Mouse (Mus musculus): ENCODE results near the gene Prcp.

The Prcp gene

GRCm38 (mm10) chr7:92874116-92874675 is at the start of gene Prcp, which contains the start of gene Ddias:
Gene Prcp (plus strand): TSS chr7:92874470.
Gene Ddias (minus strand): TSS chr7:92874247.
- peak; percentile 28 for DNase-seq (ENCODE audit: extremely low read depth, low read depth, low spot score)

- DNase-seq (ENCODE audit: extremely low read depth, low read depth, low spot score) = no peak
These were observed 48.0 kb upstream of the Prcp start for GRCm38 (mm10) chr7:92826248-92826647.

- DNase-seq (ENCODE audit: extremely low read depth, low read depth, low spot score) = no peak
These were observed 46.3 kb upstream of the Prcp start for GRCm38 (mm10) chr7:92827981-92828380.

- DNase-seq (ENCODE audit: extremely low read depth, low read depth, low spot score) = no peak
These were observed 41.9 kb upstream of the Prcp start for GRCm38 (mm10) chr7:92832395-92832794.

DNA sequence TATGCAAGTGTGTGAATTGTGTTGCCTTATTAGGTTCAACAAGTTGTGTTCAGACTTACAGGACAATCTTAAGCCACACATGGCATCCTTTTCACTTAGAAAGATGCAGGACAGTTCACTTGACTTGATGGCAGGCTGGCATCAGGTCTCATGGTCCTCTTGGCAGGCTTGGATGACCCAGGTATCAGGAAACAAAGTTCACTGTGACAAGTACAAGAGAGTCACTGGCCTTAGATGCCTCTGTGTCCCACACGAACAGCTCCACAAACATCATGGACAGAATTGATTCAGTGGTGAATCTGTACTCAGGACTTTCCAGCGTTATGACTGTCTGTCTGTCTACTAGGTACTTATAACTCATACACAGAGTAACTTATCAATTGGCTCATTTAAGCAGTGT is 39.9 kb upstream of the Prcp start:
- DNase-seq (ENCODE audit: extremely low read depth, low read depth, low spot score) = no peak

DNA sequence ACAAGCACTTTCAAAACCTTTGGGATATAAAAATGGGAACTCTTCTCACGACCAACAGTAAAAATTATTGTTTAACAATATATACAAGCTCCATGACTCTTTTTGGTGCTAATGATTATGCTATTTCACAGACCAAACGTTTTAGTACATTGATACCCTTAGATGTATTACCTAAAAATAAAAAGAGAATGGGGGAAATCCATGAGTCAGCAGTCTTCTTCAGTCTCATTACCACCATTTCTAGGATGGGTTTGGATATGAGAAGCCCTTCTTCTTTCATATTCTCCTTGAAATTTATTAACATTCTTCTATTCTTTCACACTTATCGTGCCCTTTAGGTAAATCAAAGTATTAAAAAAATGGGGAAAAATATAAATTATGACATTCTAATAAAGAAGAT is 37.8 kb upstream of the Prcp start:
- no peak for DNase-seq (ENCODE audit: extremely low read depth, low read depth, low spot score)

GRCm38 (mm10) chr7:92837226-92837625 is 37.0 kb upstream of the Prcp start:
- peak; percentile 21 for DNase-seq (ENCODE audit: extremely low read depth, low read depth, low spot score)

DNA sequence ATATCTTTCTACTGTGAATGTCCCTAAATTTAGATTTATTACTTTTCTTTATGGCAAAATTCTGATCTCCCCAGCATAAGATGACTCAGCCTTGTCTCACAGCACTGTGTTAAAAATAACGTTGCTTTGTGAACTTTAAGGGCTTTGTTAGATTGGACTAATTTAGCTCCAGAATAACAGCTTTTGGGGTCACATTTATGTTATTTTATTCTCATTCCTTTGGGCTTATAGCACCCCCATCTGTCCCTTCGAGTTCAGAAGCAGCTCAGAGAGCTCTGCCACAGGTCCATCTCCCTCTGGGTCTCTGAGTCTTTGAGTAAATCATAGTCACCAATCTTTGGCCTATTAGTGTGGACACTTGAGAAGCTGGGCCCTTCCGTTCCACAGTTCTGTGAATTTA is 36.4 kb upstream of the Prcp start:
- no peak for DNase-seq (ENCODE audit: extremely low read depth, low read depth, low spot score)

DNA sequence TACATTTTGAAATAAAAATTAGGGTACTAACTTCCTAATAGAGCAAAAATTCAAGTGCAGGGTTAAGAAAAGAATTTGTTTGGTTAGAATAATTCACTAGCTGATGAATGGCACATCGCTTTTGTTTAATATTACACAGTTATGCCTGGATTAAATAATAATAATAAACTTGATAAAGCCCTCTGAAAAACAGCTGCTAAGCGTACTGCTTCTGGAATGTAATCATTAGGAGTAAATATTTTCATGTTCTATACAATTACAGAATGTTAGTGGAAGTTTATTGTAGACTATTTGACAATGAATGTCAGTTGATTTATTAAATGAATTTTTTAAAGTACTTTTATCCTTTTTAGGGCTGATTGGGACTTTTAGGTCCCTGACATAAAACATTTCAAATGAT is 32.0 kb upstream of the Prcp start:
- DNase-seq (ENCODE audit: extremely low read depth, low read depth, low spot score) = no peak

- peak; percentile 19 for DNase-seq (ENCODE audit: extremely low read depth, low read depth, low spot score)
These were observed 26.0 kb upstream of the Prcp start for GRCm38 (mm10) chr7:92848246-92848645.

DNA sequence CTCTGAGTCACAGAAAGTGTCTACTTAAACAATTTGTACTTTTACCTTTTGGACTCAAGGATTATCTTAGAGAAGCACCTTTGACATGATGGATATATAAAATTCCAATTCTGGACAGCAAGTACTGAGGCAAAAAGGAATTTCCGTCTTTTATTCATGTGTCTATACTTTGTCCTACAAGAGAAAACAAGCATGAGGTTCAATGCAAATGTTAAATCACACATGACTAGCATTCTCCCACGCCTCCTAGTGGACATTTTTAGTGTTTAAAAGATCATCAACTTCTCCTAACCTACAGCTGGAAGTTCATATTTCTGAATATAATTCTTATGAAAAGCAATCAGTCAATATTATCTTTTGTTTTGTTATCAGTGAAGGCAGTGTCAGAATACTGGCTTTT is 7.7 kb upstream of the Prcp start:
- DNase-seq (ENCODE audit: extremely low read depth, low read depth, low spot score) = no peak

DNA sequence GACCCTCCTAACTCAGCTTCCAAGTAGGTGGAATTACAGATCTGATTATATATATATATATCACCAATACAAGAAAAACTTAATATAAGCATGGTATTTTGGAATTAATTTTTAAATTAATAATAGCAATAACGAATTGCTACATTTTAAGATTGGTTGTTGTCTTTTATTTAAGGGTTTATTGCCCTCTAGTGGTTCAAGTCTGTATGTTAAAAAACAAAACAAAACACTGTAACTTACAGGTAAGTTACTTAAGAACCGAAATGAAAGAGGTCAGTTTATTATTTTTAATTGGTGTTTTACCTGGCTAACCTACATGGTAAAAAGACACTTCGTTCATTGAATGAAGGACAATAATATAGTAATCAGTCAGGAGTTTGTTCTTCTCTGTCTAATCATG is 4.1 kb upstream of the Prcp start:
- DNase-seq (ENCODE audit: extremely low read depth, low read depth, low spot score) = no peak

DNA sequence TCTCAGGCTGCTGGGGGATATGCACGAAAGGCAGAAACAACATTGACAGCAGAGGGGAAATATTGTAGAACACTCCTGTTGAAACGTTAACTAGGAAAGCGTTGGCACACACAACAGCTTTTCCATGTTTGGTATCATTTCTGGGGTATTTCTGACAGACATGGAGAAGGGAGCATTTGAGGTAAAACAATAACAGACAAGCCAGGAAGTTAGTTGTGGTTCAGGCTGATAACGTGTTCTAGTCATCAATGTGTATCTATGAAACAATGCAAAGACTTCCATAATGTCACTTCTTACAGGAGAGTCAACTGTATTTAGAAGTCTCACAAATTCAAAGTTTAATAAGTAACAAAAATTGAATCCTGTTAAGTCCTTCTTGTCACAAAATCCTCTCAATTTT is 2.7 kb upstream of the Prcp start:
- no peak for DNase-seq (ENCODE audit: extremely low read depth, low read depth, low spot score)

- peak; percentile 19 for DNase-seq (ENCODE audit: extremely low read depth, low read depth, low spot score)
These were observed 615 bp downstream of the Prcp start for GRCm38 (mm10) chr7:92874761-92875408.

DNA sequence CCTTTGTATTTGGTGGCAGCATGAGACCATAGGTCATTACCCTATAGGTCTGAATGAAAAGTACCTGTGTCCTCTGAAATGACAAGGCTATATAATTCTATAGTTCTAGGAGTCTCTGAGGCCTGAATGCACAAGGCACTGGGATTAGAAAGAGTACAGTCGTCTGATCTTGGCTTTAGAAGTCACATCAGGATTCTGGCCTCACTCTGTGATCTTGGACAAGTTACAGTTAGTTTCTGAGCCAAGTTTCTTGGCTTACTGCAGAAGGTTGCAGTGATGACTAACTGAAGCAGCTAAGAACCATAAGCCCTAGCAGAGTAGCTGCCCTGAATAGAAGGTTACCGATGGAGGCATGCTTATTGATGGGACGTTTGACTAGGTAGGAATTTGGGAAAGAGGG is 1.8 kb downstream of the Prcp start:
- DNase-seq (ENCODE audit: extremely low read depth, low read depth, low spot score) = peak; percentile 74

GRCm38 (mm10) chr7:92876538-92876937 is 2.3 kb downstream of the Prcp start:
- DNase-seq (ENCODE audit: extremely low read depth, low read depth, low spot score) = no peak

DNA sequence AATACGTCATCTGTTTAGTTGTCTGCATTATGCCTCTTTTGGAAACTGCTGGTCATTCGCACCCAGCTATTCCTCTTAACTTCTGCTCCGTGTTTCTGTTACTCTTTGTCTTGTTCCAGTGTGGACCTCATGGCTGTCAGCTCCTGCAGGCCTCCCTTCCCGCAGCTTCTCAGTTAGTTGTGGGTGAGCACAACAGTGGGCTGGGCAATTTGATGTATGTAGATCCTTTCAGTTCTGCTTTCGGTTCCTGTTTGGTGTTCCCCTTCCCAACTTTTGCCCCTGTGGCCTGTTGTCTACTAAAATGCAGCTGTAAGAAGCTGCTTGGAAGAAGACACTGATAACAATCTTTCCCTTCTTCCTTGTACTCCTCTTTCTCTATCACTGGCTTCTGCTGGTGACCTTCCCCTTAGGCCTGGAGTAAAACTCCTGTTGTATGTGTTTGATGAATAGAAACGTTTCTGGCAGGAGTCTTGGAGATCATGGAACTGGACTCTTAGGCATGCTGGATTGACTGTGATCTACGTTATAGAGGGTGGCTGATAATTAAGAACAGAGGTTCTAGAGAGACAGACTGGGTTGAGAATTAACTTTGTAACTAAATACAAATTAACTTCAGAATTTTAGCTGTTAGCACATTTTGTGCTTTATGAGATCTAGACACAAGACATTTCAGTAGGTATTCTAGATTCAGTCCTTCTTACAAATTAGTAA is 4.5 kb downstream of the Prcp start:
- DNase-seq (ENCODE audit: extremely low read depth, low read depth, low spot score) = no peak

DNA sequence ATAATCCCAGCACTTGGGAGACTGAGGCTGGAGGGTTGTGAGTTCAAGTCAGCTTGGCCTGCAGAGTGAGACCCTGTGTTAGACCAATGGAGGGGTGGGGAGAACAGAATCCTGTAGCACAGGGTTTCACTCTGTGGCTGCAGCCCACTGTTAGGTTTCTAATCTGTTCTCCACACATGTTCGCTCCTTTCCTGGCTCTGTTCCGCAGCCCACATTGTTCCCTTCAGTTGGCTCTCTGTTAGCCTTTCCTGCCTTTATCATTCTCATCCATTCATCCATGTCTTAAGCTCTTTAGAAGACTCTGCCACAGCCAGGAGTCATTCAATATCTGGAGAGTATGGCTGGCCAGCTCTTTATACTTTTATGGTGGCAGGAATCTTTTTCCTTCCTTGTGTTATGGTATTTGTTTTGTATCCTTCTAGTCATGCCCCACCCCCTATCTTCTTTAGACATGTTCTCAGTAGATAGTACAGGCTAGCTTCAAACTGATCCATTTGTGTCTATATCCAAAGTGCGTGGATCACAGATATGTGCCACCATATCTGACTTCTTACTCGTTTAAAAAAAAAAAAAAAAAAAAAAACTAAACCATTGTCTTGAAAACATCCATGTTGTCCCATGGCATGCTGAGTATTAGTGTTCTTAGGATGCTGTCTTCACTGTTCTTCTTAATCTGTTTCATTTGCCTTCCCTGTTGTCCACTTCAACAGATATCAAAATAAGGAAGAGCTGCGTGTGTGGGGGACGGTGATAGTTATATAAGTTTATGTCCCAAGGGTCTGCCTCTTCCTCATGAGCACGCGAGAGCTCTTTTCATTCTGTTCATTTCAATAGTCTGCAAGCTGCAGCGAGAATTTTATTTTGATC is 9.8 kb downstream of the Prcp start:
- no peak for DNase-seq (ENCODE audit: extremely low read depth, low read depth, low spot score)

DNA sequence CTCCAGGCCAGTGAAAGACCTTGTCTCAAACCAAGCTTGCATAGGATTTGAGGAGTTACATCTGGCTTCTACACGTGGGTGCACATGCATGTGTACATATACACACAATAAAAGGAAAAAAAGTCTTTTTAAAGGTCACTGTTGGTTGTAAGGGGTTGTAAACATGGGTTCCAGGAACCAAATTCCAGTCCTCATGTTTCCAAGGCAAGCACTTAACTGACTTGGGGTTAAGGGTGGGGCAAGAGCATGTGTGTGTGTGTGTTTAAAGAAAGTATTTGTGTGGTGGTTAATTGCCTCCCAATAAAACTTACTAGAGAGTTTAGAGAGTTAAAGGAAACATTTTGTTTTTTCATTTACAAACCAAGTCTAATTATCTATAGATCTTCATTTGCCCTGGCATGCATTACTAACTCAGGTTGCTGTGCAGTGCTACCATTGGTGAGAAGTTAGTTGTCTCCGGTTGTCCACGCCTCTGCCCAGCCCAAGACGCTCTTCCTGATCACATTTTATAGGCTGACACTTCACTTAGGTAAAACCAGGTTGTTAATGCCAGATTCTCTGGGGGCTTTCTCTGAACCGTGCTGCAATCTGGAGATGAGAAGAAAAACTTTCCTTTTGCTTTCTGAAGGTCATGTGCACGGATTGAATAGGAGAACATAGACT is 10.9 kb downstream of the Prcp start:
- DNase-seq (ENCODE audit: extremely low read depth, low read depth, low spot score) = no peak

DNA sequence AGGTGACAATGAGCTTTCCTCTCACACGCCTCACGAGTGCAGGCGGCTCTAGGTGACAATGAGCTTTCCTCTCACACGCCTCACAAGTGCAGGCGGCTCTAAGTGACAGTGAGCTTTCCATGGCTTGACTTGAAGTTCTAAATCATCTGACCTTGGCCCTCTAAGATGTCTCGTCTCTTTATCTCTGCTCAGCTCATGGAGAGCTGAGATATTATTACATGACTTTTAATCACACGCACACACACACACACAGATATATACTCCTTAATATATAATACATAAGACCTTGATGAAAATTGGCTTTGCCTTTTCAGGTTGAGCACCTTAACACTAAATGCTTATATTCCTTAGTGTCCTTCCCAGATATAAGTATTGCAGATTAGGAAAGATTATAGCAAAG is 12.5 kb downstream of the Prcp start:
- no peak for DNase-seq (ENCODE audit: extremely low read depth, low read depth, low spot score)

GRCm38 (mm10) chr7:92887230-92887629 is 13.0 kb downstream of the Prcp start:
- DNase-seq (ENCODE audit: extremely low read depth, low read depth, low spot score) = no peak

Data from fat pad, adult 2 months (tissue).